Mouse (Mus musculus) thymus, adult 2 months (tissue): ENCODE measurements around the gene St6gal1.

ENCODE experiments used
- CTCF ChIP-seq: fragments of 200-500 bp; IDR thresholded peaks from 2 replicates; pipeline ENCODE4 v1.5.1; 2012; ENCODE audit warnings: mild to moderate bottlenecking, control low read depth, low read length, moderate library complexity, borderline replicate concordance; ENCODE audit not compliant: control insufficient read depth, poor library complexity, insufficient read depth; ENCODE audit errors: extremely low read depth
- POLR2A ChIP-seq: fragments of 200-500 bp; IDR thresholded peaks from 2 replicates; pipeline ENCODE4 v1.6.1; 2012; ENCODE audit warnings: mild to moderate bottlenecking, low read length, control low read depth, moderate library complexity; ENCODE audit not compliant: control insufficient read depth, poor library complexity, insufficient read depth; ENCODE audit errors: extremely low read depth

DNA sequence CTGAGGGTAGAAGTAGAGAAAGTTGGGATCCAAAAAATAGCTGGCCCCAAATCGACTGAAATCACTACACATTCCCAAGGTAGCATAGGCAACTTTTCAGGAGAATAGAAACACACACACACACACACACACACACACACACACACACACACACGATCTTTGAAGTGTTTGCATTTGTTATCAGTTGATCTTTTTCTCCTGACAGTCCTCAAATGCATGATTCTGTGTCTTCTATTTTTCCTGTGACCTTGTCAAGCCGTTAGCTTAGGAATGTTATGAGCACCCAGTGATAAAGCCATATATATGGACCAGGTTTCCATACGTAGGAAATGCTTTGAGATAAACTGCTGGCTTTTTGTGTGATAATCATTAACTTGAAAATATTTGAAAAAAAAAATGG, 38.1 kb upstream of the St6gal1 start:
- TF ChIP-seq CTCF (no peak), POLR2A (no peak)
